Mouse (Mus musculus): ENCODE results near the gene Dapk1. TPM values are rescaled to one million over a fixed set of nuclear protein-coding genes. Genes with fewer than 3 reads are reported as not detected.

Gene Dapk1
- polyA plus RNA-seq, 1 experiment from 2014 or later: 3.3 TPM

- H3K36me3 ChIP-seq (ENCODE audit: control insufficient read depth, insufficient read depth): no peaks in the 10 kb centered on the region
- WGBS: 61% methylated on average over 7 of the region's 7 CpGs
- no peak overlapping the region for H3K4me3 ChIP-seq (ENCODE audit: low read depth, low read length)
- no peak for ATAC-seq
- peaks cover 9% of the 10 kb centered on the region; the same call in 1 of the 2 replicates for H3K4me1 ChIP-seq (replicated peaks; ENCODE audit: control insufficient read depth, insufficient read depth, low read length)
- no peaks in the 10 kb centered on the region for H3K27me3 ChIP-seq (replicated peaks; ENCODE audit: control insufficient read depth, insufficient read depth, low read length)
- no peak overlapping the region for H3K27ac ChIP-seq (ENCODE audit: low read depth, low read length)
- no peaks in the 10 kb centered on the region for H3K9me3 ChIP-seq (ENCODE audit: control insufficient read depth)
- H3K4me2 ChIP-seq (replicated peaks; ENCODE audit: low read depth): no peak overlapping the region
- H3K9ac ChIP-seq (ENCODE audit: low read depth, low read length): no peak overlapping the region
- TF ChIP-seq CTCF (IDR thresholded peaks at IDR 0.05; ENCODE audit: low read depth): no peak
Observed at GRCm38 (mm10) chr13:60687891-60688290, 86.1 kb downstream of the Dapk1 start.

DNA sequence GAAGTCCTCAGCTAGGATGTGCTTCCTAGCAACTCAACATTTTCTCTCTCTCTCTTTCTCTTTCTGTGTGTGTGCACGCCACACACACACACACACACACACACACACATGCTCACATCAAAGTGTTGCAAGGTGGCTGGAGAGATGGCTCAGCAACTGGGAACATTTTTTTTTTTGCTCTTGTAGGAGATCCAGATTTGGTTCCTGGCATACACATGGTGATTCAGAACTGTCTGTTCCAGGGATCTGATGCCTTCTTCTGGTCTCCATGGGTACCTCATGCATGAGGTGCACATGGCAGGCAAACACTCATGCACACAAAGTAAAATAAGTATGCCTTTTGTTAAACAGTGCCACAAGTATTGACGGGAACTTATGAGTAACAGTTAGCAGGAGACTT, 89.2 kb downstream of the Dapk1 start:
- WGBS: 86% methylated on average over 2 of the region's 2 CpGs

DNA sequence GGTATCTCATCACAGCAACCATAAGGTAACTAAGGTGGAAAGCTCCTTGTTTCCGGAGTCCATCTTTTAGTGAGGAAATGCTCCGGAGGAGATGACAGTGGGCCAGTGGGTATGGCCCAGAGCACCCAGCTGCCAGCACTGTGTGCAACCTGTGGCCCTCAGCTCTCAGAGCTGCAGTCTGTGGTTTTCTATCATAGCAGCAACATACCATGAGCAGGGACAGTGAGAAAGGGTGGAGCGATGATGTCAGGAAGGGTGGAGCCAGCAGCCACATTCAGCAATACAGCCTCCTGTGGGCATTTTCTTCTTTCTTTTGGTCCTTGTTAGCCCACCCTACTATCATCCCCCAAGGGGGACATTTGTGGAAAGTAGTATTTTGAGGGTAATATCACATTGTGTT, 90.2 kb downstream of the Dapk1 start:
- no peak overlapping the region for H3K9ac ChIP-seq (ENCODE audit: low read depth, low read length)
- no peak for TF ChIP-seq CTCF (IDR thresholded peaks at IDR 0.05; ENCODE audit: low read depth)
- no peak overlapping the region for H3K4me2 ChIP-seq (replicated peaks; ENCODE audit: low read depth)
- H3K4me3 ChIP-seq (ENCODE audit: low read depth, low read length): no peak overlapping the region
- H3K9me3 ChIP-seq (ENCODE audit: control insufficient read depth): no peaks in the 10 kb centered on the region
- H3K36me3 ChIP-seq (ENCODE audit: control insufficient read depth, insufficient read depth): no peaks in the 10 kb centered on the region
- H3K27ac ChIP-seq (ENCODE audit: low read depth, low read length): no peak overlapping the region
- no peaks in the 10 kb centered on the region for H3K27me3 ChIP-seq (replicated peaks; ENCODE audit: control insufficient read depth, insufficient read depth, low read length)
- WGBS: 99% methylated on average over 3 of the region's 3 CpGs
- ATAC-seq: no peak
- 0 out of 2 replicates have a peak, but pooled peaks cover 2% of the 10 kb centered on the region for H3K4me1 ChIP-seq (replicated peaks; ENCODE audit: control insufficient read depth, insufficient read depth, low read length)

More for the DNA sequence above, 89.2 kb downstream of the Dapk1 start:
- Histone ChIP-seq H3K4me3 (ENCODE audit: low read depth, low read length) (no peak overlapping the region), H3K36me3 (ENCODE audit: control insufficient read depth, insufficient read depth) (no peaks in the 10 kb centered on the region), H3K9ac (ENCODE audit: low read depth, low read length) (no peak overlapping the region), H3K4me1 (replicated peaks; ENCODE audit: control insufficient read depth, insufficient read depth, low read length) (0 out of 2 replicates have a peak, but pooled peaks cover 9% of the 10 kb centered on the region), H3K27me3 (replicated peaks; ENCODE audit: control insufficient read depth, insufficient read depth, low read length) (no peaks in the 10 kb centered on the region), H3K27ac (ENCODE audit: low read depth, low read length) (no peak overlapping the region), H3K4me2 (replicated peaks; ENCODE audit: low read depth) (no peak overlapping the region), H3K9me3 (ENCODE audit: control insufficient read depth) (no peaks in the 10 kb centered on the region)
- no peak for TF ChIP-seq CTCF (IDR thresholded peaks at IDR 0.05; ENCODE audit: low read depth)
- no peak for ATAC-seq

GRCm38 (mm10) chr13:60695186-60695980, 93.6 kb downstream of the Dapk1 start:
- TF ChIP-seq CTCF (IDR thresholded peaks at IDR 0.05; ENCODE audit: low read depth): no peak
- H3K27ac ChIP-seq (ENCODE audit: low read depth, low read length): no peak overlapping the region
- H3K9me3 ChIP-seq (ENCODE audit: control insufficient read depth): no peaks in the 10 kb centered on the region
- H3K4me1 ChIP-seq (replicated peaks; ENCODE audit: control insufficient read depth, insufficient read depth, low read length): no peaks in the 10 kb centered on the region
- H3K9ac ChIP-seq (ENCODE audit: low read depth, low read length): no peak overlapping the region
- H3K4me2 ChIP-seq (replicated peaks; ENCODE audit: low read depth): no peak overlapping the region
- H3K27me3 ChIP-seq (replicated peaks; ENCODE audit: control insufficient read depth, insufficient read depth, low read length): no peaks in the 10 kb centered on the region
- no peak overlapping the region for H3K4me3 ChIP-seq (ENCODE audit: low read depth, low read length)
- 79% methylated on average over 10 of the region's 10 CpGs for WGBS
- no peaks in the 10 kb centered on the region for H3K36me3 ChIP-seq (ENCODE audit: control insufficient read depth, insufficient read depth)
- no peak for ATAC-seq

- H3K4me2 ChIP-seq (replicated peaks; ENCODE audit: low read depth): no peak overlapping the region
- WGBS: 93% methylated on average over 14 of the region's 14 CpGs
- no peak overlapping the region for H3K4me3 ChIP-seq (ENCODE audit: low read depth, low read length)
- H3K9me3 ChIP-seq (ENCODE audit: control insufficient read depth): no peaks in the 10 kb centered on the region
- no peaks in the 10 kb centered on the region for H3K36me3 ChIP-seq (ENCODE audit: control insufficient read depth, insufficient read depth)
- no peak for TF ChIP-seq CTCF (IDR thresholded peaks at IDR 0.05; ENCODE audit: low read depth)
- H3K27ac ChIP-seq (ENCODE audit: low read depth, low read length): no peak overlapping the region
- H3K9ac ChIP-seq (ENCODE audit: low read depth, low read length): no peak overlapping the region
- H3K4me1 ChIP-seq (replicated peaks; ENCODE audit: control insufficient read depth, insufficient read depth, low read length): no peaks in the 10 kb centered on the region
- no peak for ATAC-seq
- no peaks in the 10 kb centered on the region for H3K27me3 ChIP-seq (replicated peaks; ENCODE audit: control insufficient read depth, insufficient read depth, low read length)
Observed at GRCm38 (mm10) chr13:60696323-60696722, 94.6 kb downstream of the Dapk1 start.

DNA sequence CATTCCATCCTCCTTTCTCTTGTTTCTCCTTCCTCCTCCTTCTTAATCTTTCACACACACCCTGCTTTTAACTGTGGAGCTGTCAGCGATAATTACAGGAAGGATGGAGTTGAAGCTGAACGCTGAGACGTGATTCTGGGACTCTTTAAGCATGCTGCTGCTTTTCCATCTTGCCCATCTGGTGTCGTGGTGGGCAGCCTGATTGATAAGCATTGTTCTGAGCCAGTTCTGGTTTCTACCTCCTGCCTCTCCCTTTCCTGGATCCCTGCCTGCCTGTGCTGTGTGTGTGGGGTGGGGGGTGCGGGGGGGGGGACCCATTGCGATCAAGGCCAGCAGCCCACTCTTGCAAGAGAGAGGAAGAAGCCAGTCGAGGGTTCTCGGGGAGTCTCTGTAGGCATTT, 95.0 kb downstream of the Dapk1 start:
- Histone ChIP-seq H3K27ac (ENCODE audit: low read depth, low read length) (no peak overlapping the region), H3K4me1 (replicated peaks; ENCODE audit: control insufficient read depth, insufficient read depth, low read length) (no peaks in the 10 kb centered on the region), H3K4me2 (replicated peaks; ENCODE audit: low read depth) (no peak overlapping the region), H3K4me3 (ENCODE audit: low read depth, low read length) (no peak overlapping the region), H3K9ac (ENCODE audit: low read depth, low read length) (no peak overlapping the region), H3K9me3 (ENCODE audit: control insufficient read depth) (no peaks in the 10 kb centered on the region), H3K36me3 (ENCODE audit: control insufficient read depth, insufficient read depth) (no peaks in the 10 kb centered on the region), H3K27me3 (replicated peaks; ENCODE audit: control insufficient read depth, insufficient read depth, low read length) (no peaks in the 10 kb centered on the region)
- TF ChIP-seq CTCF (IDR thresholded peaks at IDR 0.05; ENCODE audit: low read depth): no peak
- no peak for ATAC-seq
- 73% methylated on average over 8 of the region's 8 CpGs for WGBS
